Mouse (Mus musculus) kidney, embryonic 16.5 days (tissue): Measurements from ENCODE around the gene Gm14408. TPM values are rescaled to one million over a fixed set of nuclear protein-coding genes. Genes with fewer than 3 reads are reported as not detected.
"Not testable (repeated sequence)": the region's sequence is repeated elsewhere in the genome, so short reads cannot be mapped to it uniquely, and the experiment has no call there.

ENCODE experiments used
- ATAC-seq: fragments of 200-750 bp; cut with Nextera tagmentation; 2 replicates; pipeline ENCODE4 v1.8.0; 2017; ENCODE audit warnings: moderate TSS enrichment; ENCODE audit not compliant: low FRiP score, low TSS enrichment
- H3K27ac ChIP-seq: fragments of 300-500 bp; sonication (generic); 2 replicates; pipeline ENCODE4 v1.5.1; 2014; ENCODE audit warnings: low read length
- H3K27me3 ChIP-seq: fragments of 300-500 bp; sonication (generic); 2 replicates; pipeline ENCODE4 v1.6.1; 2014; ENCODE audit warnings: low read length, control low read depth, mixed read lengths; ENCODE audit not compliant: insufficient read depth
- H3K36me3 ChIP-seq: fragments of 300-500 bp; sonication (generic); 2 replicates; pipeline ENCODE4 v1.6.1; 2014; ENCODE audit warnings: low read length, control low read depth, mixed read lengths; ENCODE audit not compliant: insufficient read depth
- H3K4me1 ChIP-seq: fragments of 300-500 bp; sonication (generic); 2 replicates; pipeline ENCODE4 v1.6.1; 2014; ENCODE audit warnings: low read length, control low read depth, mixed read lengths; ENCODE audit not compliant: insufficient read depth
- H3K4me2 ChIP-seq: fragments of 300-500 bp; sonication (generic); replicated peaks from 2 replicates; pipeline ENCODE4 v1.6.1; 2014; ENCODE audit warnings: low read depth, low read length
- H3K4me3 ChIP-seq: fragments of 300-500 bp; sonication (generic); 2 replicates; pipeline ENCODE4 v1.5.1; 2014; ENCODE audit warnings: mild to moderate bottlenecking, low read length
- H3K9ac ChIP-seq: fragments of 300-500 bp; sonication (generic); replicated peaks from 2 replicates; pipeline ENCODE4 v1.6.1; 2014; ENCODE audit warnings: low read length
- H3K9me3 ChIP-seq: fragments of 300-500 bp; sonication (generic); 2 replicates; pipeline ENCODE4 v1.6.1; 2016; ENCODE audit warnings: low read length, control low read depth
- whole genome bisulfite sequencing: fragments of 180-500 bp; shearing (Covaris S2); extraction: QIAGEN DNeasy Blood & Tissue Kit; methylation state at CpG from one replicate; pipeline ENCODE4 v1.1.7; 2014; 5-methylcytosine and 5-hydroxymethylcytosine counted together
- polyA plus RNA-seq: library from polyadenylated mRNA; unstranded; fragments of >200 nt; fragmentation: Nextera tagmentation; extraction: Ambion mirVana; gene quantifications from 2 replicates; pipeline ENCODE4 v1.2.1, GENCODE M21; 2015

Gm14408 gene
- not detected in 2 replicates for polyA plus RNA-seq

DNA sequence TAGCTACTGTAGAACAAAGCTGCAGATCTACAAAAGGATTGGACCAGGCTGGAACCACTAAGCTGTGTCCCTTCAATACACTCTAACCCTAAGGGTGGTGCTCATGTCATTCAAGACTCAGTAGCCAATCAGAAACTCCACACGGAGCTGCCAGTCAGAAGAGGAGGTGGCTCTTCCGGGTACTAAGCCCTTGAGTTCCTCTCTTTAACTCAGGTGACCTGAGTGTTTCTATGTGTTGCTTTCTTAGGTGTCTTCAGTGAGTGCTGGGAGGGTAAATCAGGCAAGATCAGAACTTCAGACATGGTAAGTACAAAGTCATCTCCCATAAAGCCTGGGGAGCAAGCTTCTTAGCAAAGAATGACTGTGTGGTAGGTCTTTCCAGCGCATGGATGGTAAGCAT lies at the start of gene Gm14408:
TSS of gene Gm14408 (plus strand) at position 301 of the 400 bp plus-strand sequence.
- H3K4me3 ChIP-seq, ATAC-seq, H3K4me1 ChIP-seq, H3K36me3 ChIP-seq, H3K9me3 ChIP-seq, H3K27me3 ChIP-seq, H3K9ac ChIP-seq, H3K4me2 ChIP-seq, H3K27ac ChIP-seq: not testable (repeated sequence)
- 93% methylated on average over 1 of the region's 3 CpGs for WGBS

DNA sequence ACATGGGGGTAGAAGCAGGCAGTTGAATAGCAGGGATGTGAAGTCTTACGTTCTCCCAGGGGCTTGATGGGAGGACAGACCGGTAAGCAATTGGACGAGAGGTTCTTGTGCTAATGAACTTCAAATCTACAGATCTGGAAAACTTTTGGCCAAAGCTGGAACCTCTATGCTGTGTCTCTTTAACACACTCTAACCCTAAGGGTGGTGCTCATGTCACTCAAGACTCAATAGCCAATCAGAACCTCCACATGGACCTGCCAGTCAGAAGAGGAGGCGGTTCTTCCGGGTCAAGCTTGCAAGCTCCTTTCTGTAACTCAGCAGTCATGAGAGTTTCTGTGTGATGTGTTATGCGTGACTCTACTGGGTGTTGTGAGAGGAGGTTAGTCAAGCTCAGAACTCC lies 32.6 kb upstream of the Gm14408 start, which contains the start of gene Gm14295:
TSS of gene Gm14295 (plus strand) at position 301 of the 400 bp plus-strand sequence.
- H3K9me3 ChIP-seq, H3K27me3 ChIP-seq, H3K36me3 ChIP-seq, H3K27ac ChIP-seq, ATAC-seq, H3K4me1 ChIP-seq: not testable (repeated sequence)
- no CpG with 5 or more reads among the region's 6 CpGs for WGBS
- Histone ChIP-seq H3K9ac (peak within 1 kb of the TSS; percentile 54; the same call in 1 of the 2 replicates), H3K4me3 (peak within 1 kb of the TSS; percentile 48), H3K4me2 (peak within 1 kb of the TSS; percentile 36; the same call in 1 of the 2 replicates)

DNA sequence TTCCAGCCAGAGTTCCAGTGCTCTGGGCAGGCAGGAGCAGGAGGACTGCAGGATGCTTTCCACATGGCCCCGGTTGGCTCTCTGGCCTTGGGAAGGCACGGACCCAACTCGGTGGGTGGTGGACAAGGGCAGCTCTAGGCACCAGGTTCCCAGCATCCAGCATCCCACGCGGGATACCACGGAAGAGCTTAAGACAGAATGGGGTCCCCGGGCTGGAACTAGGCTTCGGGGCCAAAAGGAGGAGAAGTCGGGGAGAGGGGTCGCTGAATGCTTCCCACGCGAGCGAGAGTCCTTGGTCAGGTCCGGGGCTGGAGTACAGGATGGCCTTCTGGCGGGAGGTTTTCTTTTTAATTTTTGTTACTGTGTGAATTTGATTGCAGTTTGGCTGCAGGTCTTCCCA lies 32.2 kb upstream of the Gm14408 start:
- peak overlapping the region; percentile 48 for H3K4me3 ChIP-seq
- not testable (repeated sequence) for ATAC-seq, H3K9me3 ChIP-seq, H3K36me3 ChIP-seq, H3K4me1 ChIP-seq, H3K27me3 ChIP-seq, H3K27ac ChIP-seq
- H3K4me2 ChIP-seq = peak overlapping the region; percentile 36; the same call in 1 of the 2 replicates
- 12% methylated on average over 12 of the region's 15 CpGs for WGBS
- peak overlapping the region; percentile 54; the same call in 1 of the 2 replicates for H3K9ac ChIP-seq

Other genes starting within 250 kb of the Gm14408 start
- gene Gm14308, start 194.8 kb upstream of the Gm14408 start, polyA plus RNA-seq = 12.5 and 14.4 TPM in 2 replicates
- gene Zfp973, start 160.6 kb upstream of the Gm14408 start, polyA plus RNA-seq = 7.7 and 9.3 TPM in 2 replicates
- 26.9 and 28.6 TPM in 2 replicates for gene Gm14305, start 122.8 kb upstream of the Gm14408 start, polyA plus RNA-seq
- gene Gm14295, start 32.5 kb upstream of the Gm14408 start, polyA plus RNA-seq = 12.4 and 12.8 TPM in 2 replicates
- gene Gm14296, start 96.7 kb downstream of the Gm14408 start, polyA plus RNA-seq = 6.3 and 11.7 TPM in 2 replicates
- 9.8 and 11.7 TPM in 2 replicates for gene Gm14419, start 169.8 kb downstream of the Gm14408 start, polyA plus RNA-seq
- gene Gm14401, start 243.2 kb downstream of the Gm14408 start, polyA plus RNA-seq = not detected in 2 replicates